Mouse (Mus musculus): Measurements from ENCODE around the gene Klhl34. TPM values are rescaled to one million over a fixed set of nuclear protein-coding genes. Genes with fewer than 3 reads are reported as not detected.

The Klhl34 gene
- not detected for polyA plus RNA-seq (2014; fragmentation: Illumina TruSeq; extraction: RNeasy Lipid Tissue Mini Kit (QIAGEN cat#74804); ENCODE audit: low read depth, low replicate concordance)

DNA sequence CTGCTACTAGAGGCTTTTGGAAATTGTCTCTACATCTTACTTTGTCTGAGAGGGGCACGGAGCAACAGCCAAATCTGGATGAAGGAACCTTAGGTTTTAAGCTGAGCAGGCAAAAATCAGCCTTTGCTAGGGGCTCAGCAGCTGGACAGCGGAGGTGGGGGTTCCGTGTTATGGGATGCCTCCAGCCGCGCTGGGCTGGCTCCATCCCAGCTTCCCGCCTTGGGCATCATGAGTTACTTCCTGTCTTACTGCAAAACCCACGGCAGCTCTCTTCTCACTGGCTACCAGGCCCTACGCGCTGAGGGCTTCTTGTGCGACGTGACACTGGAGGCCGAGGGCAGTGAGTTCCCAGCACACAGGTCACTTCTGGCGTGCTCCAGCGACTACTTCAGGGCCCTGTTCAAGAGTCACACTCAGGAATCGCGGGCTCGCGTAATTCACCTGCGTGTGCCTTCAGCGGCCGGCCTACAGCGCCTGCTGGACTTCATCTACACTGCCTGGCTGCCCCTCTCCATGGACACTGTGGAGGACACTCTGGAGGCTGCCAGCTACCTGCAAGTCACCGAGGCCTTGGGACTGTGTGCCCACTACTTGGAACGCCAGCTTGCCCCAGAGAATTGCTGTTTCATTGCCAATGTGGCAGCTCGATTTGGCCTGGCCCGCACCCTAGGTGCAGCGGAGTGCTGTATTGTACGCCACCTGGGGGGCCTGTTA lies at the start of gene Klhl34:
TSS of gene Klhl34 (plus strand) at position 229 of the 714 bp plus-strand sequence.

Other genes with a start within 250 kb of the Klhl34 start
- 8.0 TPM for gene Yy2, start 249.4 kb upstream of the Klhl34 start, polyA plus RNA-seq (2014; fragmentation: Illumina TruSeq; extraction: RNeasy Lipid Tissue Mini Kit (QIAGEN cat#74804); ENCODE audit: low read depth, low replicate concordance)
- 48.5 TPM for gene Mbtps2, start 219.7 kb upstream of the Klhl34 start, polyA plus RNA-seq (2014; fragmentation: Illumina TruSeq; extraction: RNeasy Lipid Tissue Mini Kit (QIAGEN cat#74804); ENCODE audit: low read depth, low replicate concordance)
- gene Smpx, start 119.5 kb upstream of the Klhl34 start, polyA plus RNA-seq (2014; fragmentation: Illumina TruSeq; extraction: RNeasy Lipid Tissue Mini Kit (QIAGEN cat#74804); ENCODE audit: low read depth, low replicate concordance), result 65.2 TPM
- gene Cnksr2, start 224.9 kb downstream of the Klhl34 start, polyA plus RNA-seq (2014; fragmentation: Illumina TruSeq; extraction: RNeasy Lipid Tissue Mini Kit (QIAGEN cat#74804); ENCODE audit: low read depth, low replicate concordance), result 0.82 TPM

Data from sigmoid colon, adult 10 weeks (tissue).